Mouse (Mus musculus): ENCODE data around the gene Cebpzos. TPM values are rescaled to one million over a fixed set of nuclear protein-coding genes. Genes with fewer than 3 reads are reported as not detected.

Gene Cebpzos
- polyA plus RNA-seq (2015; fragmentation: Nextera tagmentation; extraction: Ambion mirVana), result 81.0 and 89.6 TPM in 2 replicates

DNA sequence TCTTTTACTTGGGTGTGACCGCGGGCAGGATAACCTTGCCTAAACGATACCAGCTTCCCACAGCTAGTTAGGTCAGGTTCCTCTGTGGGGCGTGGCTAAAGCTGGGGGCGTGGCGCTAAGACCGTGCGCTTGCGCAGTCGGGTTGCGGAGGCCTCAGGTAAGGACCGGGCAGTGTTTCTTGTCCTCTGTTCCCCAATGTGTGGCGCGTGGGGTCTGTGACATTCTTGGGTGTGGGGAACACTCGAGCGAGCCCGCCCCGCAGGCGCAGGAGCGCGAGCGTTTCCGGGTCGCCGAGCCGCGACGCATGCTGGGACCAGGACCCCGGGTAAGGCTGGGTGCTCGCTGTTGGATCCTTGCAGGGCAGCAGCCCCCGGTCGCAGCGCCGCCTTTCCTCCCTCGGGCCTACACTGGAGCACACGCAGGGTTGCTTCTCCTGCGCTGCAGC lies at the start of gene Cebpzos:
Gene Cebpzos (plus strand): TSS at position 132 of the 445 bp plus-strand sequence.
- H3K9ac ChIP-seq, result peak within 1 kb of the TSS; percentile 89
- H3K36me3 ChIP-seq, result peaks cover 32% of the 10 kb centered on the region
- no peaks in the 10 kb centered on the region for H3K9me3 ChIP-seq
- H3K4me2 ChIP-seq, result peak within 1 kb of the TSS; percentile 83
- peaks cover 23% of the 10 kb centered on the region for H3K4me1 ChIP-seq
- peak within 1 kb of the TSS; percentile 70 for H3K4me3 ChIP-seq
- peak; percentile 96 for ATAC-seq (ENCODE audit: extremely low read depth, insufficient number of reproducible peaks, low FRiP score, low TSS enrichment)
- H3K27me3 ChIP-seq (replicated peaks), result no peaks in the 10 kb centered on the region
- H3K27ac ChIP-seq (replicated peaks), result peak within 1 kb of the TSS; percentile 91
- WGBS, result under 1% methylated on average over 37 of the region's 37 CpGs

DNA sequence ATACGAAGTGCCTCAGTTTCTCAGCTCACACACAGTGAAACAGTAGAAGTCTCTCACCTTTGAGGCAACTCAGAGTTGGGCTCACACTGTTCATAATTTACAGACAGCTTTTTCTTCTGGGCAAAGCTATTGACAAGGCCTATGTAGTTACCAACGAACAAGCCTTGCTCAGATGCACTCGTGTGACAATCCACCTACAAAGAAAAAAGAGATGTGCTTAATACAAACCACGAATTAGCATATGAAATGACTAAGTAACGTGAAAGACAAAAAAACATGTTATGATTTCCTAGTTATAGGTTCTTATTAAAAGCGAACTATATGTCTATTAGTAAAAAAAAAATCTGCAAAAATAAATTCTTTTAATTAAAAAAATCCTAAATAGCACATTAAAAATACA lies 42.4 kb upstream of the Cebpzos start:
- WGBS, result 90% methylated on average over 6 of the region's 6 CpGs
- no peaks in the 10 kb centered on the region for H3K4me1 ChIP-seq
- no peak for ATAC-seq (ENCODE audit: extremely low read depth, insufficient number of reproducible peaks, low FRiP score, low TSS enrichment)
- no peak overlapping the region for H3K4me3 ChIP-seq
- H3K9me3 ChIP-seq, result no peaks in the 10 kb centered on the region
- no peak overlapping the region for H3K4me2 ChIP-seq
- H3K36me3 ChIP-seq, result peaks cover 84% of the 10 kb centered on the region
- no peak overlapping the region for H3K27ac ChIP-seq (replicated peaks)
- no peak overlapping the region for H3K9ac ChIP-seq
- H3K27me3 ChIP-seq (replicated peaks), result no peaks in the 10 kb centered on the region

DNA sequence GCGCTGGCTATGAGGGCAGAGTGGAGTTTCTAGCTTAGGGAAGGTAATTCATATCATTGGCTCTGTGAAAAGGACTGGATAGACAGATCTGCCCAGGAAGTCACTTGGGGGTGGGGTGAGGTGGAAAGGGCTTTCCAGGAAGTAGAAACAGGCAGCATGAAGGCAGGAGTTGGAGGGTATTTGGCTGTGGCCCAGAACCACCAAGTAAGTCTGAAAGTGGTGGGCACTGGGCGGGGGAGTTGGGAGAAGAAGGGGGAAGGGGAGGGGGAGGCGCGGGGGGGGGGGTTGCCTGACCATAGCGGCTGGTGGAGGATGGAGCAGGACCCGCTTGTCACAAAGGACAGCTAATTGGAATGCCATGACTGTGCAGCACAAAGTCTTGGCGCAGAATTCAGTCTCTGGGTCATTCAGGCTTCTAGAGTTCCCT lies 34.4 kb upstream of the Cebpzos start:
- Histone ChIP-seq H3K9ac (peak overlapping the region; percentile 89), H3K27ac (replicated peaks) (peak overlapping the region; percentile 88), H3K4me3 (peak overlapping the region; percentile 78), H3K4me2 (peak overlapping the region; percentile 77), H3K27me3 (replicated peaks) (no peaks in the 10 kb centered on the region), H3K4me1 (peaks cover 13% of the 10 kb centered on the region), H3K9me3 (0 out of 2 replicates have a peak, but pooled peaks cover 6% of the 10 kb centered on the region), H3K36me3 (peaks cover 24% of the 10 kb centered on the region)
- ATAC-seq (ENCODE audit: extremely low read depth, insufficient number of reproducible peaks, low FRiP score, low TSS enrichment), result peak; percentile 34
- 10% methylated on average over 4 of the region's 7 CpGs for WGBS

DNA sequence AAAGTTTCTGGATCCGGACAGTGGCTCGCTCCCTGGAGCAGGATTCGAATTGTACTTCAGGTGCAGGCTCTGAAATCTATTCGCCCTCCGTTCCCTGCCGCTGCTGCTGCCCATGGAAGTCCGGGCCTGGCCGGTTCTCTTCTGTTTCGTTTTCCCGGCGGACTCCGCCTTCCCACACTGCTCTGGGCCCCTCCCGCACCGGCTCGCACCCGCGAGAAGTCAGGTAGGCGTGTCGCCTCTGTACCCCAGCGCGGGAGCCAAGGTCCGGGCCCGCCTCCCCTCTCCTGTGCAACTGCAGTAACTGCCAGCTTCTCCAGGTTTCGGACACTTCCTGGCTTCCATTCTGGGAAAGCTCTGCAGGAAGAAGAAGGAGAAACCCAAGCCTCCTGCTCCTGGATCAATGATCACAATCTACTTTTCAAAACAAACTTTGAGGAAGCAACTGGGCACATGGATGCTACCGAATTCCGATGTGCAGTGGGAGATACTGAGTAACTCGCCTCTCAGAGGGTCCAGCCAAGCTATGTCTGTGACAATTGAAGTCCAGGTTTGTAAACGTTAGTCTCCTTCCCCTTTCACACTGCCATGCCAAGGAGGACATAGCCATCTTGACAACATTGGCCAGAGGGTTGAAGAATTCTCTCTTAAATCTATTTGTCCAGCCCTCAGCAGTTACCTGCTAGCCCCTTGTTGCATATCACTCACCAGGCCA lies 33.7 kb upstream of the Cebpzos start, which contains the start of gene Eif2ak2:
Gene Eif2ak2 (minus strand): TSS at position 173 of the 712 bp plus-strand sequence.
- Histone ChIP-seq H3K4me2 (peak within 1 kb of the TSS; percentile 77), H3K36me3 (peaks cover 18% of the 10 kb centered on the region), H3K27me3 (replicated peaks) (no peaks in the 10 kb centered on the region), H3K4me1 (peaks cover 13% of the 10 kb centered on the region), H3K9me3 (0 out of 2 replicates have a peak, but pooled peaks cover 6% of the 10 kb centered on the region), H3K9ac (peak within 1 kb of the TSS; percentile 89), H3K27ac (replicated peaks) (peak within 1 kb of the TSS; percentile 88), H3K4me3 (peak within 1 kb of the TSS; percentile 78)
- ATAC-seq (ENCODE audit: extremely low read depth, insufficient number of reproducible peaks, low FRiP score, low TSS enrichment), result peak; percentile 90
- WGBS, result under 1% methylated on average over 28 of the region's 28 CpGs

DNA sequence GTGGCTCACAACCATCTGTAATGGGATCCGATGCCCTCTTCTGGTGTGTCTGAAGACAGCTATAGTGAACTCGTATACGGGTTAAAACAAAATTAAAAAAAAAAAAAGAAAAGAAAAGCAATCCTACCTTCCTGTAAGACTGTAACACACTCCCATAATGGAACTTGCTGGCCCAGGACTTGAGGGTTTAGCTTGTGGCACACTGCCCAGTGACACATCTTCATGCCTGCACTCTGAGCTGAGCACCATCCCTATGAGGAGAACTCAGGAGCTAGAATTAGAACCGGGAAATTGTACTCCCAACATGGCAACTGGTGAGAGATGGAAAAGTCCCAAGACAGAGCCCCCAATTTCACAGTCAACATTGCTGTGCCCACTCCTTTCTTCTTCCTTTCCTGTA lies 33.0 kb upstream of the Cebpzos start:
- Histone ChIP-seq H3K36me3 (peaks cover 10% of the 10 kb centered on the region), H3K9me3 (0 out of 2 replicates have a peak, but pooled peaks cover 6% of the 10 kb centered on the region), H3K4me2 (peak overlapping the region; percentile 77; the same call in 1 of the 2 replicates), H3K27ac (replicated peaks) (no peak overlapping the region), H3K4me1 (peaks cover 13% of the 10 kb centered on the region), H3K4me3 (no peak overlapping the region), H3K27me3 (replicated peaks) (no peaks in the 10 kb centered on the region), H3K9ac (no peak overlapping the region)
- WGBS, result 86% methylated on average over 4 of the region's 4 CpGs
- ATAC-seq (ENCODE audit: extremely low read depth, insufficient number of reproducible peaks, low FRiP score, low TSS enrichment), result no peak

DNA sequence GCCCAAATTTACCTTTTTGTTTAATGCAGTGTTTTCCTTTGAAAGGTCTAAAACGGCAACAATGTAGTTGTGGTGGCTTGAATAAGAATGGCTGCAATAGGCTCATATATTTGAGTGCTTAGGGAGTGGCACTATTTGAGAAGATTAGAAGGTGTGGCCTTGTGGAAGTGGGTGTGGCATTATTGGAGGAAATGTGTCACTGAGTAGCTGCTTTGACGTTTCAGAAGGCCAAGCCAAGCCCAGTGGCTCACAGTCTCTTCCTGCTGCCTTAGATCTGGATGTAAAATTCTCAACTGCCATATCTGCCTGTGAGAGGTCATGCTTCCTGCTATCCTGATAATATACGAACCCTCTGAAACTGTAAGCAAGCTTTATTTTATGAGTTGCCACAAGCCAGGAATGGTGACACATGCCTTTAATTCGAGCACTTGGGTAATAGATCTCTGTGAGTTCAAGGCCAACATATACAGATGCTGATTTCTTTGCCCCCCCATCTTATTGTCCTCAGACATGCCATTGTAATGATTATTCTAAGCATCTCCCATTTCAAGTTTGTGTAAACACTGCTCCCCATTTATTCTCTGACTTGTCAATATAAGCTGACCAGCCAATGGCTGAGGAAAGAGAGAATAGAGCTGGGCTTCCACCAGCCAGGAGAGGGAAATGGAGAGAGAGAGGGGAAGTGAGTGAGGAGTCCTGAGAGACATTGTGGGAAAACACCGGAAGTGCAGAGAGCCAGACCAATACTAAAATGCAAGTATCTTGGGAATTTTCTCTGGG lies 30.8 kb upstream of the Cebpzos start:
- no peak overlapping the region for H3K27ac ChIP-seq (replicated peaks)
- 75% methylated on average over 5 of the region's 5 CpGs for WGBS
- H3K4me2 ChIP-seq, result no peak overlapping the region
- ATAC-seq (ENCODE audit: extremely low read depth, insufficient number of reproducible peaks, low FRiP score, low TSS enrichment), result no peak
- no peak overlapping the region for H3K4me3 ChIP-seq
- H3K9me3 ChIP-seq, result 0 out of 2 replicates have a peak, but pooled peaks cover 6% of the 10 kb centered on the region
- H3K27me3 ChIP-seq (replicated peaks), result no peaks in the 10 kb centered on the region
- H3K36me3 ChIP-seq, result 0 out of 2 replicates have a peak, but pooled peaks cover 1% of the 10 kb centered on the region
- no peak overlapping the region for H3K9ac ChIP-seq
- H3K4me1 ChIP-seq, result peaks cover 13% of the 10 kb centered on the region

DNA sequence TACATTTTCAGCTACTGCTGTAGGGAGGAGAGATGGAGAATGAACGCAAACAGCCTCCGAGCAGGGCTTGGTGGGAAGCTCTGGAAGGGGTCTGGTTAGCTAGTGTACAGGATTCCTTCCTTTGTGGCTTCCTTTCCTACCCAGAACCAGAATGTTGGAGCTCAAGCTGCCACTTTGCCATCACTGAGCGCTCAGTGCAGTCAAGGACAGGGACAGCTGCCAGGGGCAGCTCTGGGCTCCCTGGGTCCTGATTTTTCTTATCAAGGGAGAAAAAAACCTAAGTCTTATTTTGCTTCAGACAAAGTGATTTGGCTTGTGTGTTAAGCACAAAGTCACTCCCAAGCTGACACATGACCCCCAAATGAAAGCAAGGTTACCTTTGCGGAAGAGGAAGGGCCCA lies 27.7 kb upstream of the Cebpzos start:
- WGBS, result 80% methylated on average over 4 of the region's 4 CpGs
- H3K4me2 ChIP-seq, result no peak overlapping the region

DNA sequence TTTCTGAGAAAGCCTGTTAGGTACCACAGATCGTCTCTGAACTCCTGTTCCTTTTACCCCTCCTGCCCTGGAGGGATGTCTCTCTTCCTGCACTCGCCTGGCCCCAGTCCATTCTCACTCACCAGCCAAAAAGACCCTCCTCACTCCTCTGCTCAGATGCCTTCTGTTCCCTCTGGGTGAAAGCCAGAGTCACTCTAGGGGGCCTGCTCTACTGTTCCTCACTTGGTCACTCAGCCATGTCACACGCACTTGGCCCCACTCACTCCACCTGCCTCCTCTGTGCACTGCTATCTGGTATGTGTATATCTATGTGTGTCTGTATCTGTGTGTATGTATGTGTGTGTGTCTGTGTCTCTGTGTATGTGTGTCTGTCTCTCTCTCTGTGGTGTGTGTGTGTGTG lies 27.1 kb upstream of the Cebpzos start:
- Histone ChIP-seq H3K36me3 (no peaks in the 10 kb centered on the region), H3K9me3 (0 out of 2 replicates have a peak, but pooled peaks cover 6% of the 10 kb centered on the region), H3K27ac (replicated peaks) (no peak overlapping the region), H3K4me1 (no peaks in the 10 kb centered on the region), H3K27me3 (replicated peaks) (no peaks in the 10 kb centered on the region), H3K4me2 (no peak overlapping the region), H3K9ac (no peak overlapping the region), H3K4me3 (no peak overlapping the region)
- WGBS, result 57% methylated on average over 3 of the region's 3 CpGs
- ATAC-seq (ENCODE audit: extremely low read depth, insufficient number of reproducible peaks, low FRiP score, low TSS enrichment), result no peak

More for the DNA sequence above, 27.7 kb upstream of the Cebpzos start:
- Histone ChIP-seq H3K9ac (no peak overlapping the region), H3K4me3 (no peak overlapping the region), H3K36me3 (no peaks in the 10 kb centered on the region), H3K4me1 (no peaks in the 10 kb centered on the region), H3K27me3 (replicated peaks) (no peaks in the 10 kb centered on the region), H3K27ac (replicated peaks) (no peak overlapping the region), H3K9me3 (0 out of 2 replicates have a peak, but pooled peaks cover 6% of the 10 kb centered on the region)
- ATAC-seq (ENCODE audit: extremely low read depth, insufficient number of reproducible peaks, low FRiP score, low TSS enrichment), result no peak

DNA sequence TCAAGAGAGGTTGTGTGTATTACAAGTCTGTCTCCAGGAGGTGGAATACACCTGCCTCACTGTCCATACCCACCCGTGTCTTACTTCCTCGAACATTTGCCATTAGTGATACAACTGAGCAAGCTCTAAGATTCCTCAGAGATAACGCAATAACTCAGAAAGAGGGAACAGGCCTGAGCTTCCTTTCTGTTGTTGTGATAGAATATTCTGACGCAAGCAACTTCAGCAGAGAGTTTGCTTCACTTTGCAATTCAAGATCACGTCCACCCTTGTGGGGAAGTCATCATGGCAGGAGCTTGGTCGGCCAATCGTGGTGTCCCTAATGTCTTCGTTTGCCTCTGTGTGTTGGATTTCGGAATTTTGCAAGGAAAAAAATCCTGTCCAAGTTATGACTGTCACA lies 25.3 kb upstream of the Cebpzos start:
- H3K4me2 ChIP-seq, result no peak overlapping the region
- WGBS, result 77% methylated on average over 9 of the region's 9 CpGs
- no peaks in the 10 kb centered on the region for H3K36me3 ChIP-seq
- H3K27ac ChIP-seq (replicated peaks), result no peak overlapping the region
- no peaks in the 10 kb centered on the region for H3K9me3 ChIP-seq
- H3K4me1 ChIP-seq, result peaks cover 3% of the 10 kb centered on the region; the same call in 1 of the 2 replicates
- H3K4me3 ChIP-seq, result no peak overlapping the region
- no peak overlapping the region for H3K9ac ChIP-seq
- H3K27me3 ChIP-seq (replicated peaks), result no peaks in the 10 kb centered on the region
- no peak for ATAC-seq (ENCODE audit: extremely low read depth, insufficient number of reproducible peaks, low FRiP score, low TSS enrichment)

DNA sequence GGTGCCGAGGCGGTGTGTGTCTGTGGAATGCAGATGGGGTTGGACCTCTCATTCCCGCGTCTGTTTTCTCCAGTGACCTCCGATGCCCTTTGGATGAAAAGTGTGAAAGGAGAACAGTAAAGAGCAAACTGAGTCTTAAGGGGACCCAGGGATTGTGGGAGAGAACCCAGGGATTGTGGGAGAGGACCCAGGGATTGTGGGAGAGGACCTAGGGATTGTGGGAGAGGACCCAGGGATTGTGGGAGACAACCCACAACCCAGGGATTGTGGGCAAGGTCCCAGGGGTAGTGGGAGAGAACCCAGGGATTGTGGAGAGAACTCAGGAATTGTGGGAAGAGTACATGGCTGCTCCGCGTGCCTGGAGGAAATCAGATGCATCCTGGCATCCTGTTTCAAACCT lies 21.3 kb upstream of the Cebpzos start:
- 69% methylated on average over 7 of the region's 7 CpGs for WGBS
- Histone ChIP-seq H3K36me3 (no peaks in the 10 kb centered on the region), H3K4me1 (peaks cover 3% of the 10 kb centered on the region; the same call in 1 of the 2 replicates), H3K27me3 (replicated peaks) (no peaks in the 10 kb centered on the region), H3K9me3 (no peaks in the 10 kb centered on the region), H3K9ac (no peak overlapping the region), H3K27ac (replicated peaks) (no peak overlapping the region), H3K4me3 (no peak overlapping the region), H3K4me2 (peak overlapping the region; percentile 65)
- no peak for ATAC-seq (ENCODE audit: extremely low read depth, insufficient number of reproducible peaks, low FRiP score, low TSS enrichment)

DNA sequence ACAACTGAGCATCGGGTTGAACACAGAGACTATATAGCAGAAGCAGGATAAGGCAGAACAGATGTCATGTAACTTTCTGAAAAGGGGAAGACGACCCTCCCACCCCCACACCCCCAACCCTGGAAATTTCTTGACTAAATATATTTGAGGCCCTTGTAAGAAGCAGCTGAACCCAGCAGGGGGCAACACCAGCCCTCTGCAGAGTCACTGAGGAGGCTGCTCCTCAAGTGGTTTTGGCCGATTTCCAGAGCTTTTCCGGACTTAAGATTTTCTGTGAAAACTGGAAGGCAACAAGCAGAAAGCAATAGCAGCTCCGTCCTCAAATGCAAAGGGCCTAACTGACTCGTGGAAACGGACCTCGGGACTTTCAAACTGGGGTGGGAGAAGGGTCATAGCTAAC lies 20.9 kb upstream of the Cebpzos start:
- peak overlapping the region; percentile 61; the same call in 1 of the 2 replicates for H3K9ac ChIP-seq

More for the DNA sequence above, 20.9 kb upstream of the Cebpzos start:
- no peak overlapping the region for H3K27ac ChIP-seq (replicated peaks)
- H3K4me3 ChIP-seq, result peak overlapping the region; percentile 32
- H3K4me2 ChIP-seq, result peak overlapping the region; percentile 65
- H3K36me3 ChIP-seq, result no peaks in the 10 kb centered on the region
- H3K27me3 ChIP-seq (replicated peaks), result no peaks in the 10 kb centered on the region
- 24% methylated on average over 8 of the region's 8 CpGs for WGBS
- no peak for ATAC-seq (ENCODE audit: extremely low read depth, insufficient number of reproducible peaks, low FRiP score, low TSS enrichment)
- peaks cover 3% of the 10 kb centered on the region; the same call in 1 of the 2 replicates for H3K4me1 ChIP-seq
- H3K9me3 ChIP-seq, result no peaks in the 10 kb centered on the region
